Comparison of ENCODE assay signal across 24 mouse cellular contexts in the genomic region with DNA sequence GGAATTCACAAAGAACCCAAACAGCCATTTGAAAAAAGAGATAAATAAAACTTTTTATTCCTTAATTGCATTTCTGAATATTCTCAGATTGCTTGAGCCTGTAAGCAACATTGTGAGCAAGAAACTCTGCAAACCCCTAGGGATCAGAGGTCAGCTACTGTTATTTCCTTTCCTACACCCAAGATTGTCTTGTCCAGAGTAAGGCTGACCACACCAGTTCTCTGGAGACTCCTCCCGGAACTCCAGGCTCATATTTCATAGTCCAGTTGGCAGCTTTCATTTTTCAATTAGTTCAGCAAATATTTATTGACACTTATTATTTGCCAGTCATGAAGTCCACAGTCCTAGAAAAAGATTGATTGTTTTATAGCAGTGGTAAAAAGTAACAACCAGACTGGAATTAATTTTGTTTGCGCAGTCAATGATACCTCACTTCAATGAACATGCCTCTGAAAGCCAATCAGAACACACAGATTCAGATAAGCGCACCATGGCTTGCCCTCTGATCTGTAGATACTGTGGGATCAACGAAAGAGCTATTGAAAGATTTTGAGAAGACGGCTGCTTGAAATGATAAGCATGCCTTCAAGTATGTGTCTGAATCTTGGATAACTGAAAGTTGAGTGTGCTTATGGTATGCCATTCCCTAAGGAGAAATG.
"Had no signal": no experiment of that assay in that cellular context is flagged by ENCODE, and none has a peak within 500 bp of the region (broad histone marks: within the 10 kb centered on the region; RNA-seq: fewer than 3 reads in every experiment).

No protein-coding gene starts in this region.

- H3K4me2 ChIP-seq: heart, embryonic 12.5 days; hindbrain, embryonic 12.5 days; hindbrain, embryonic 14.5 days; limb, embryonic 12.5 days; liver, embryonic 12.5 days had no signal

- H3K27me3 ChIP-seq: heart, embryonic 12.5 days; hindbrain, embryonic 12.5 days; limb, embryonic 12.5 days; liver, embryonic 12.5 days had no signal

- H3K36me3 ChIP-seq: heart, embryonic 10.5 days; heart, embryonic 12.5 days; hindbrain, embryonic 10.5 days; hindbrain, embryonic 12.5 days; limb, embryonic 10.5 days; limb, embryonic 12.5 days; liver, embryonic 12.5 days had no signal

- H3K4me1 ChIP-seq: heart, embryonic 10.5 days; heart, embryonic 12.5 days; hindbrain, embryonic 10.5 days; hindbrain, embryonic 12.5 days; limb, embryonic 10.5 days; limb, embryonic 12.5 days; liver, embryonic 12.5 days had no signal

- DNase-seq: forebrain, postnatal 0 days; gastrocnemius, postnatal 14 days; gastrocnemius, postnatal 36 days; heart, adult 18-20 months; heart, postnatal 10 days; heart, postnatal 4 days; kidney, adult 18-20 months; kidney, adult 8-10 months; kidney, postnatal 25 days; kidney, postnatal 4 days; liver had no signal

- H3K4me3 ChIP-seq: heart, embryonic 10.5 days; heart, embryonic 12.5 days; hindbrain, embryonic 10.5 days; hindbrain, embryonic 12.5 days; layer of hippocampus, adult 2 months; left cerebral cortex, adult 2 months; limb, embryonic 10.5 days; limb, embryonic 12.5 days; liver, embryonic 12.5 days had no signal

- ATAC-seq: forebrain, postnatal 0 days; hindbrain, embryonic 16.5 days; inflammation-experienced regulatory T-cells, adult 6 months; liver, embryonic 12.5 days had no signal

- H3K9me3 ChIP-seq: heart, embryonic 10.5 days; heart, embryonic 12.5 days; hindbrain, embryonic 10.5 days; hindbrain, embryonic 12.5 days; limb, embryonic 10.5 days; limb, embryonic 12.5 days; liver, embryonic 12.5 days had no signal

- H3K9ac ChIP-seq: forebrain, postnatal 0 days; heart, embryonic 12.5 days; hindbrain, embryonic 12.5 days; hindbrain, embryonic 14.5 days; limb, embryonic 12.5 days; liver, embryonic 12.5 days; liver, embryonic 14.5 days had no signal

- H3K27ac ChIP-seq: heart, embryonic 10.5 days; hindbrain, embryonic 10.5 days; hindbrain, embryonic 12.5 days; hindbrain, embryonic 14.5 days; layer of hippocampus, adult 2 months; left cerebral cortex, adult 2 months; limb, embryonic 10.5 days; limb, embryonic 12.5 days; liver, embryonic 12.5 days; liver, embryonic 14.5 days had no signal
